Mouse (Mus musculus) olfactory bulb, adult 2 months (tissue): ENCODE results near the gene Satb2.

Experiments
- CTCF ChIP-seq: fragments of 200-500 bp; IDR thresholded peaks from 2 replicates; pipeline ENCODE4 v1.5.1; 2012; ENCODE audit warnings: low read depth, mild to moderate bottlenecking, low read length, moderate library complexity; ENCODE audit not compliant: insufficient read depth
- POLR2A ChIP-seq: fragments of 200-500 bp; IDR thresholded peaks from 2 replicates; pipeline ENCODE4 v1.6.1; 2012; ENCODE audit warnings: mild to moderate bottlenecking, low read depth, low read length, moderate library complexity; ENCODE audit not compliant: insufficient read depth

DNA sequence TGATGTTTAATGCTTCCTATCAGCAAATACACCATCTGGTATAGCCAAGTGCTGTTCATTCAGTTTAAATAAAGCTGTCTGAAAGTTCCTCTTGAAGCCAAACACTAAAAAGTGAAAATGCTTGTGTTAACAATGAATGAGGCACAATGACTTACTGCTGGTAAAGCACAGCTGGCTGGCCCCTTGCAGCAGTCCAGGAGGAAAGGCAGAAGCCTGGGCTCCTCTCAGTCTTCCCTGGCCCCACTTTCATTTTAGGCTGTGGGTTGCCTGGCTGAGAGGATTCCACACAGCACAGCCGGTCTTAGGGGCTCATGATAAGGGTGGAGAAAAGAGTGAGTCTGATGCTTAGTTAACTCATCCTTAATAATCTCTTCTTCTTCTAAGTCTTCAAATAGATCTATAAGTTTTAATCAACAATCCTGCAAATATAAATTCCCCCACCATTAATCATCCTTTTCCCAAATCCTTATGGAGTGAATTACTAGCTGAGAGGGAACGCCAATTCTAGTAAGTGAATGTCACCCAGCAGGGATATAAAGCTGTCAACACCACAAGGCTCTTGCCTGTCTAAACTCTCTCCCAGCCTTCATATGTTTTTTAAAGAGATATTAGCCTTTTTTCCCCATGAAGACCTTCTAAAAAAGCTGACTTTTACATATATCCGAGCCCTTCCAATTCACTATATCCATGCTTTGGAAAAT, 12.4 kb downstream of the Satb2 start:
- TF ChIP-seq CTCF, result no peak
- no peak for TF ChIP-seq POLR2A
